Mouse (Mus musculus) brain, embryonic 14.5 days (tissue): Measurements from ENCODE around the gene Parva.

ENCODE experiments used
- CTCF ChIP-seq: fragments of 200-500 bp; IDR thresholded peaks from 2 replicates; pipeline ENCODE4 v1.5.1; 2012; ENCODE audit warnings: inconsistent platforms, mild to moderate bottlenecking, moderate library complexity, borderline replicate concordance; ENCODE audit not compliant: insufficient read depth, insufficient read length; ENCODE audit errors: extremely low read depth
- POLR2A ChIP-seq: fragments of 200-500 bp; IDR thresholded peaks from 2 replicates; pipeline ENCODE4 v1.6.1; 2012; ENCODE audit warnings: mild to moderate bottlenecking, inconsistent platforms, borderline replicate concordance; ENCODE audit not compliant: poor library complexity, insufficient read depth, insufficient read length, severe bottlenecking; ENCODE audit errors: extremely low read depth

DNA sequence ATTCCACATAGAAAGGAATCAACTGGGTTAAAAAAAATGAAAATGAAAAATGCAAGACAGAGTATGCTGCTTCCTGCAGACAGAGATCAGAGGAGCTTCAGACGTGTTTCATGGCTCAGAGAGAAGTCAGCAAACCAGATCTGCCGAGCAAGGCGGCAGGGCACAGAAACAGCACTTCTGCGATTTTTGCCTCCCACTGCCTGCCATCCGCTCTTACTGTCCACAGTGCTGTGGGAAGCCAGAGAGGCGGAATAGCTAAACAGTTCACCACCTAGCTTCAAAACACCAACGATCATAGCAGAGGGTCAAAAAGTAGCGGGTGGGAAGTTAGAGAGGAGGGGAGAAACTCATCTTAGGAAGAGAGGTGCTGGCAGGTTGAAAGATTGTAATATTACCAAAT, 84.0 kb downstream of the Parva start:
- TF ChIP-seq CTCF (no peak), POLR2A (no peak)
